Mouse (Mus musculus) megakaryocyte progenitor cell, adult 5-6 weeks (primary cell): ENCODE data around the gene Tmem135. TPM values are rescaled to one million over a fixed set of nuclear protein-coding genes. Genes with fewer than 3 reads are reported as not detected.

ENCODE experiments used
- ATAC-seq: replicated peaks from 2 replicates; pipeline ENCODE4 v1.8.0; 2016; ENCODE audit warnings: mild to moderate bottlenecking, moderate TSS enrichment, inconsistent platforms; ENCODE audit not compliant: poor library complexity
- total RNA-seq, 2 experiments: library from RNA; stranded (forward) in 1 of 2; stranded (reverse) in 1 of 2; fragments of 157-497, 149-512 nt in 1 of 2; fragments of 200-1000 nt in 1 of 2; gene quantifications; 2 replicates each; pipeline versions ENCODE4 v1.2.3 to v1.2.4; 2015 to 2017

Tmem135 gene
- total RNA-seq (2015): 25.2 and 28.9 TPM in 2 replicates
- 20.2 and 22.0 TPM in 2 replicates for total RNA-seq (2017)

GRCm38 (mm10) chr7:89404081-89404733 lies at the start of gene Tmem135, which contains the start of gene Fzd4:
TSS of gene Tmem135 (minus strand) at chr7:89404222.
TSS of gene Fzd4 (plus strand) at chr7:89404355.
- ATAC-seq: peak; percentile 73

GRCm38 (mm10) chr7:89450312-89450711 lies 46.3 kb upstream of the Tmem135 start:
- ATAC-seq: peak; percentile 57; the same call in 1 of the 2 replicates

GRCm38 (mm10) chr7:89445137-89445536 lies 41.1 kb upstream of the Tmem135 start:
- ATAC-seq: peak; percentile 95

- ATAC-seq: no peak
Observed at GRCm38 (mm10) chr7:89442242-89442641, 38.2 kb upstream of the Tmem135 start.

- peak; percentile 18 for ATAC-seq
Observed at GRCm38 (mm10) chr7:89441291-89441690, 37.3 kb upstream of the Tmem135 start.

- ATAC-seq: peak; percentile 81
Observed at GRCm38 (mm10) chr7:89437589-89437988, 33.6 kb upstream of the Tmem135 start.

GRCm38 (mm10) chr7:89436404-89436803 lies 32.4 kb upstream of the Tmem135 start:
- no peak for ATAC-seq

DNA sequence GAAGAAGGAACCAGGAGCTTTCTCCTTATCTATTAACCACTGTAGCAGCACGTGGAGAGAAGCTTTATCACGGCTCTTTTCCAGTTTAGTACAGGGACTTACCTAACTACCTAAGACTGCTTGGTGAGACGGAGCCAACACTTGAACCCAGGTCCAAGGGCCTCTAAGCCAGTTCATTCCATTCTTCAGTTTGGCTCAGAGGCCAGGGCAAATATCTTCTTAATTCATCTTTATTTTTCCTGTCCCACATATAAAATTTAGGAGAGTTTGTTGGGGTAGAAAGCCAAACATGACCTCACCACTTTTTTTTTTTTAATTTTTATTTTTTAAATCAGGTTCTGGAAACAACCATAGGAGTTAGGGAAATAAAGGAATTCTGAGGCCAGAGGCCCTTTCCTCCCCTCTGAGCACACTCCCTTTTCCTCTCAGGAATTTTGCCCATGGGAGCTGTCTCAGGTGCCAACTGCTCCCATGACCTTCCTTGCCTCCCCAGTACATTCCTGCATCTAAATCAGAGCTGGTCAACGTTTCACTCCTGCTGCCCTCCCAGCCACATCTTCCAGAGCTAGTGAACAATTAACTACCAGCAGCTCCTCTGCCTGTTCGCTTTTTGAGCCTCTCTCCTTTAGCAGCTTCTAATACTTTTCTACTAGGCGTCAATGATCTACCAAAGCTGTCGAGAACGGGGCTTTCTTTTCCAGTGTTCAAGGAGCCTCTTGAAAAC lies 30.0 kb upstream of the Tmem135 start:
- no peak for ATAC-seq

- ATAC-seq: no peak
Observed at GRCm38 (mm10) chr7:89433193-89433892, 29.3 kb upstream of the Tmem135 start.

DNA sequence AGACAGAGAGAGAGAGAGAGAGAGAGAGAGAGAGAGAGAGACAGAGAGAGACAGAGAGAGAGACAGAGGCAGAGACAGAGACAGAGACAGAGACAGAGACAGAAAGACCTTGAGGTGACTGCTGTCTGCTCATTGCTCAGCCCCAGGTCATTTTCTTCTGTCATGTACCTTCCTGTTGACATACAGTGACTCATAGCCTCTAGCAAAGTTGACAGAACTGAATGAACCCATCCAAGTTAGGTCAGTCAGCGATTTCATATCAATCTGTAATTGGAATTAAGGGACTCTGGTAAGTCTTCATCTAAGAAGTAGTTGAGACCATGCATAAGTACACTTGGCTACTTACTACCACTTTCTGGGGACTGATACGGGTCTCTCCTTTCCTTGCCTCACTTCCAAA lies 27.2 kb upstream of the Tmem135 start:
- ATAC-seq: no peak

DNA sequence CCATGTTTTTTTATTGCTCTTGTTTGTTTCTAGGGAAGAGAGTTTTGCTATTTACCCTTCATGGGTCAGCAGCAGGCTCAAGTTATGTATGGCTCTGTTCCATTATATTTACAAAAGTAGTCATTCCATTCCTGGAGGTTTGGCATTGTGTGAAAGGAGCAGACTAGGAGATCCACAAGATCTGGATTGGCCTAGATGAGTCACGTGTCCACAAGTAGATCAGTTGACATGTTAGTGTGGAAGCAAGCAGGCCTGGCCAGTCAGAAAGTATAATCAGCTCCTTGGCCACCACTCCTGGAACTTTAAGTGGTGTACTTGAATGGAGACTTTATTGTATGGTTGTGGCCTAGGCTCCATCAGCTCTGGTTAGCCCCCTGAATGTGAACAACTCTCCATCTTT lies 25.3 kb upstream of the Tmem135 start:
- no peak for ATAC-seq

DNA sequence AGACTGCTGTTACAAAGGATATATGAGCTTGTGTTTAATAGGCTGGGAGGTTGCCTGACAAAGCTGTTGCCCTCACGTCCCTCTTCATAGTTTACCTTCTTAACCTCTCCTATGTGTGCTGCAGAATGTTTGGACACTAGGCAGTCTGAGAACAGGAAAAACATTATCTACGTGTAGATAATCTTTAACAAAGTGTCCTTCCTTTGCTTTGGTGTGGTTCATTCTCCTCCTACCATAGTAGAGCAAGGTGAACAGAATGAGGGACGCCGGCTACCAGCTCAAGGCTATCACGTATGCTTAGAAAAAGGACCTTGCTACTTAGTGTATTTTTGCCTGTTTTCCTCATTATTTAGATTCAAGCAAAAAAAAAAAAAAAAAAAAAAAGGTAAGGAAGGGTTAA lies 24.8 kb upstream of the Tmem135 start:
- no peak for ATAC-seq

DNA sequence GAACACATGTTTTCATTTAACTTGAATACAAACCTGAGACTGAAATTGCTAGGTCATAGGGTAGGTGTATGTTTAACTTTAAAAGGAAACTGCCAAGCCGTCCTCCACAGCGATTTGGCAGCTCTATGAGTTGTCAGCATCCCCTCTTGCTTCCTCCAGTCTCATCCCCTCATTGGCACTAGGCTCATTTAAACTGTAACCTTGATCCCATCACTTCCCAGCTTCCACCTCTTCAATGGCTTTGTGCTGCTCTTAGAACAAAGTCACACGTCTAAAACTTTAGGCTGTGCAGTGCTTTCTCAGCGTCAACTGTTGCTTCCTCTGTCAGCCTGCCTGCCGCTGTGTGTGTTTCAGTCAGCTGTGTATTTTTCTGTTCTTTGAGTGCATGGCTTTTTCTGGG lies 23.1 kb upstream of the Tmem135 start:
- ATAC-seq: no peak; the same call in 1 of the 2 replicates

GRCm38 (mm10) chr7:89425803-89426725 lies 22.0 kb upstream of the Tmem135 start:
- no peak for ATAC-seq

DNA sequence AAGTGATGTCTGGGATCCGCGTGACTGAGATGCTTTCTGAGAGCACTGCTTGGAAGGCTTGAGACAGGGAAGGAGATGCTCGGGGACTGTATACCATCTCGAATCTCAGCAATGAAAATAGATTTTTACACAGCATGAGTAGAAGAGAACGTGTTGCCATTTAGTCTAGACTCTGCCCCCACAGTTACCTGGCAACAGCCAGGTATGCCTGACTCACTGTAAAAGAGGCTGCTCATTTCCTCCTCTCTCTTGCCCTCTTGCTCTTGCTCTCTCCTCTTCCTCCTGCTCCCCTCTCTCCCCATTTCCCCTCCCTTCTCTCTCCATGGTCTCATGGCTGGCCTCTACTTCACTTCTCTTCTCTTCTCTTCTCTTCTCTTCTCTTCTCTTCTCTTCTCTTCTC lies 20.6 kb upstream of the Tmem135 start:
- no peak for ATAC-seq

DNA sequence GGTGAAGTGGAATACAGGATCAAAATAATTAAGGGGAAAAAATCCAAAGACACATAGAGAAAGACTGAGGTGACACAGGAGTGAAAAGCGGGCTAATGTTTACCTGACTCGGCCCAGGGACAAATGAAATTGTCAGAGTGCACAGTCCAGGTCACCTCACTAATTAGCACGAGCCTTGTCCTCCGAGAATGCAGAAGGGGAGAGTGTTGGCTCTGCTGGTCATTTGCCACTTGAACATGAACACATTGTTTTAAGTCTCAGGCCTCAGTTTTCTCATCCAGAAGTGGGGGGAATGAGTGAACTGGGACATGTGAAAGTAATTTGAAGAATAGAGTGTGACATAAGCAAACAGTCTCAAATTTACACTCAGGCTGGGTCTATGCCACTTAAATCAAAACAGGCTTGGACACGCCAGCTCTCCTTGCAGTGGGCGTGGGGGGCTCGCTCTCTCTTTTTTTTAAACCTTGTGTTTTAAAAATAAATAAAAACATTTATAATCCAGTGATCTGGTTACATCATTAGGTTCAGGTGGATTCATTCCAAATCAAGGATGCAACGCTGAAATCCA lies 19.8 kb upstream of the Tmem135 start:
- no peak for ATAC-seq

DNA sequence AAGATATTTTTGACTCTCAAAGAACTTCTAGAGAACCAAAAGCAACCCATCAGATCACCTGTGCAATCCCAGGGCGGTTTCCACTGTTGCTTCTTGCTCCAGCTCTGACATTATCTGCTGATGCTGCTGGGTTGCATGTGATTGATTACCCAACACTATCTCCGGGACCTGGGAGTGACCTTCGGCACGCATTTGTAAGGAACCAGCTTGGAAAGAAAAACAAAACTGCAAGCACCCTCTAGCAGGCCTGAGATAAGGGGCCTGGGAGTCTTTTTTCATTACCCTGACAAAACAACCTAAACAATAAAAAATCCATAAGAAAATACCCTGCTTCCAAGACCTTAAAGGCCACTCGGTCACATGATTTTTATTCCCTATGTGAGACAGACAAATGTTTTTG lies 19.2 kb upstream of the Tmem135 start:
- no peak for ATAC-seq

DNA sequence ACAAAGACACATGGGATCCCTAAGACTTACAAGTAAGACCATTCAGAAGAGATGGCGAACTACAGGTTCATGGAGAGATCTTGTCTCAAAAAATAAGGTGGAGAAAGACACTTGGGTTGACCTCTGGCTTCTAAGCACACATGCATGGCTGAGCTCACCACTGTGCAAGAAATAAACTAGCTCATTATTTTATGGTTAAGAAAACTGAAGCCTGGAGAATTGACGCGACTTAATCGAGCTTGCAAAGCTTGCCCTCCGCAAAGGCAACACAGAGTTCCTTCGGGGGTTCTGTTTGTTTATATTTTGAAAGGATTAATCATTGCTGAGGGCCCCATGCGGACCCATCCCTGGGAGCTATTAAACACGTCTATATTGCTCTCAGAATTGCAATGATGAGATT lies 18.6 kb upstream of the Tmem135 start:
- no peak for ATAC-seq

DNA sequence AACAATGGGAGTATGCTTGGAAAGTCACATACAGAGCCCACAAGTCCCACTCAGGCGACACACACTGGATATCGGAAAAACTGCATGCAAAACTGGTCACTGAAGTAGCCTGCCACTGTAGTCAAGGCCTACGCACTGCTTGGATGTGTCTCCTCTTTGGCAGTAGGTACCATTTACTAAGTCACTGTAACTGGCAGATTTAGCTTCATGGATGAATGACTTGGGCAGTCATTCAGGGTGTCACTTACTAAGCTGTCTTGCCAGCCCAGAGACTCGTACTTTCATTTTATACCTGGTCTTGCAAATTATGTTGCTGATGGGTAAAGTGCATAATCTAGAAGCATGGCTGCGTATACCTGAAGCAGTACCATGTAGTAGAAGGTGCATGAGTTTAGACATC lies 17.3 kb upstream of the Tmem135 start:
- ATAC-seq: no peak

- ATAC-seq: peak; percentile 63
Observed at GRCm38 (mm10) chr7:89418917-89419679, 15.1 kb upstream of the Tmem135 start.
